Mouse (Mus musculus) adrenal gland (tissue): ENCODE measurements around the gene Il1rap.

ENCODE experiments used
- intact Hi-C: fragments of 180-260 bp; cut with DNase I; formaldehyde crosslinking; loops from one replicate; pipeline ENCODE4 v1.15.1; 2025

Il1rap gene

GRCm38 (mm10) chr16:26610508-26610907 is 29.0 kb downstream of the Il1rap start:
- intact Hi-C loops = no loop called here

- intact Hi-C loops = no loop called here
Measured at GRCm38 (mm10) chr16:26612499-26613220, 31.2 kb downstream of the Il1rap start.

- intact Hi-C loops = no loop called here
Measured at GRCm38 (mm10) chr16:26623141-26623540, 41.6 kb downstream of the Il1rap start.

GRCm38 (mm10) chr16:26626065-26626464 is 44.6 kb downstream of the Il1rap start:
- intact Hi-C loops = no loop called here

DNA sequence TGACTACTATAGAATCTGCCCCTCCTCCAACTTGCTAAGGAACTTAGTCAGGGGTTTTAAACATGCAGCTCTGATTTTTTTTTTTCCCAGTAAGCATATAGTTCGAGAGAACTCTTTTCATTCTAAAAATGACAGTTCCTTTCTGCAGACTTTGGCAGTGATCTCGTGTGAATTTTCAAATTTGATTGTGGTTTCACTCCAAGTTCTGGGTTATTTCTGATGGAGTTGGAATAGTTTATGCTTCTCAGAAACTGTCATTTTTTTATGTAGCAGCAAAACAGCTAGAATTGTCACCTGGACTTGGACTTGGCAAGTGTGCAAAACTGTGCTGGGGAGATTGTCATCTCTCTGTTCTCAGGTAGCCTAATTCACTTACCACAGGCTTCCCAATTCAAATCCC is 53.3 kb downstream of the Il1rap start:
- intact Hi-C loops = no loop called here

- intact Hi-C loops = no loop called here
Measured at GRCm38 (mm10) chr16:26643077-26643476, 61.6 kb downstream of the Il1rap start.

DNA sequence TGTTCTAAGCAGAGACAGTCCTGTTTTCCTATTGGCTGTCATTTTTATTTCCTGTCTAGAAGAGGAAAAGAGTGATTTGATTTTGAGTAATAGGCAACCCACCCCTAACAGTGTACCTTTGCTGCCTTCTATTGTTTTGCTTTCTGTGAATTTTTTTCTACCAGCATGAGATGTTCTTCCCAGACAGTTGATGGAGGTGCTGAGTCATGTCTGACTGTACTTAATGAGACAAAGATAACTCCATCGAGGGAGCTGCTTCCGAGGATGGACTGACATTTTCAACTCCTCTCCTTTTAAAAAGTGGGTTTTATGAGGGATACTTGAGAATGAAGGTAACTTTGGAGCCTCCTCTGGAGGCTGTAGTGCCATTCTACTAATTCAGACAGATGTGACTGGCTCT is 64.6 kb downstream of the Il1rap start:
- intact Hi-C loops = no loop called here

DNA sequence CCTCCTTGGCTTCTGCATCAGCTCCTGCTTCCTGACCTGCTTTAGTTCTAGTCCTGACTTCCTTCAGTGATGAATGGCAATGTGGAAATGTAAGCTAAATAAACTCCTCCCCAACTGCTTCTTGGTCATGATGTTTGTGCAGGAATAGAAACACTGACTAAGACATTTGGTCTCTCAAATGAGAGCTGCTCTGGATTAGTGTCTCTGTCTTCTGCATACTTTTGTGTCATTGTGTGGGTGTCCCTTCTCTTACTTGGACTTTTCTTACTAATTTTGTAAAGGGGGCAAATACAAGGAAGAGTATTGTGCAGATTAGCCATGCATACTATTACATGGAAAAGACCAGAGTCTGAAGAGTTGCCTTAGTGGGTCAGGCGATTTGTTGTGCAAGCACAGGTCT is 65.5 kb downstream of the Il1rap start:
- intact Hi-C loops = no loop called here

GRCm38 (mm10) chr16:26662722-26663436 is 81.4 kb downstream of the Il1rap start:
- intact Hi-C loops = no loop called here

- intact Hi-C loops = no loop called here
Measured at GRCm38 (mm10) chr16:26666401-26666800, 84.9 kb downstream of the Il1rap start.

GRCm38 (mm10) chr16:26669081-26669480 is 87.6 kb downstream of the Il1rap start:
- intact Hi-C loops = no loop called here

DNA sequence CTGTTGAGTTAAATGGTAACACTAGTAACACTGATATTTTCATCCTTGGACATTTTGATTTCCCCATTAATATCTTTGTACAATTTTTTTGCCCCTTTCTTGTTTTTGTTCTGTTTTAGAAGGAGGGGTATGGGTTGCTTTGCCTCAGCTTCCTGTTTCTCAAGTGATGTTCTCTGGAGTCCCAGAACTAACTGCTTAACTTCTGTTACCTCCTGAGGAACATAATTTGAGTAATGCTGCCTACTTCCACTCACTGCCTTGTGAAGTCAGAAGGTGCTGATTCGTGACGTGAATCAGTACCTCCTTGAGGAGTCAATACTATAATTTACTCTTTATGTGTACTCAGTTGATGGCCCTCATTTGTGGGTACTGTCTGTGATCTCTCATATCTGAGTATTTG is 98.9 kb downstream of the Il1rap start:
- intact Hi-C loops = no loop called here

DNA sequence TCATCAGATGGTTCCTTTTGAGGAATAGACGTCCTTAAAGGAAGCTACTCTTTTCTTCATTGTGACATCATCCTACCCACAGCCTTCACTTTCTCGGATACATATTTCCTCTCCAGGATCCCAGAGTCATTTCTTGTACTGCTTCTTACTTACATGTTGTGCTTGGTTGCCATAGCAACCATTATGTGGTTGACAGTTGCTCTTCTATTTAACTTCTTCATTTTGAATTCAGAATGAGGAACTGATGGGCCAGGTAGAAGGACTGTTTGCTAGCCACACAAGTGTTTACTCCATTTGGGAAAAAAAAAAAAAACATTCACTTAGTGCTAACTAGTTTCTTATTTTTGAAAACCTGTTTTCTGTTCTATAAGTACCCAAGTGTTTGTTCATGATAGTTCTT is 108.3 kb downstream of the Il1rap start:
- intact Hi-C loops = no loop called here

- intact Hi-C loops = no loop called here
Measured at GRCm38 (mm10) chr16:26691294-26691693, 109.8 kb downstream of the Il1rap start.

DNA sequence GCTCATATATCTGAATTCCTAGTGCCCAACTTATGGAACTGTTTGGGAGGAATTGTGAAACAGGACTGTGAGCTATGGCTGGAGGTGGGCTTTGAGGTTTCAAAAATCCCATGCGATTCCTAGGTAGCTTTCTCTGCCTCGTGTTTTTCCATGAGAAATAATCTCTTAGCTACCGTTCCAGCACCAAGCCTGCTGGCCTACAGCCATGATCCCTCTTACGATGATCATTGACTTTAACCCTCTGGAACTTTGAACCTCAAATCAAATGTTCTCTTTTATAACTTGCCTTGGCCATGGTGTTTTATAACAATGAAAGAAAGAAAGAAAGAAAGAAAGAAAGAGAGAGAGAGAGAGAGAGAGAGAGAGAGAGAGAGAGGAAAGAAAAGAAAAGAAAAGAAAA is 116.6 kb downstream of the Il1rap start:
- intact Hi-C loops = no loop called here

GRCm38 (mm10) chr16:26700440-26701103 is 119.1 kb downstream of the Il1rap start:
- intact Hi-C loops = no loop called here

GRCm38 (mm10) chr16:26705658-26706371 is 124.3 kb downstream of the Il1rap start:
- intact Hi-C loops = no loop called here

DNA sequence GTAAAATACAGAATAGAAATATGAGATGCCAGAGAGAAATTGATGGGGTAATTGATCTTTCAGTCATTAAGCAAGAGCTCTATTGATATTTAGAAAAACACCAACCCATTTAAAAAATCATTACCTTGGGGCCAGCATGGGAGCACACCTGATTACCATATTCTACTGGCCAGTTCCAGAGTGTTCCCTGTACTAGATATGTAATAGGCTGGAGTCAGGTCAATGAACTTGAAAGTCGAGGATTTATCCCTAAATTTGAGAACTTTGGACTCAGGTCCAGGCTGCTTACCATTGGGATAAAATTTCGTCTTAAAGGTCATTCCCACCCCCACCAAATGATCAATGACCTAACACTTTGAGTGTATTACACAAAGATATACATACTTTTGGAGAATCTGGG is 125.0 kb downstream of the Il1rap start:
- intact Hi-C loops = no loop called here

DNA sequence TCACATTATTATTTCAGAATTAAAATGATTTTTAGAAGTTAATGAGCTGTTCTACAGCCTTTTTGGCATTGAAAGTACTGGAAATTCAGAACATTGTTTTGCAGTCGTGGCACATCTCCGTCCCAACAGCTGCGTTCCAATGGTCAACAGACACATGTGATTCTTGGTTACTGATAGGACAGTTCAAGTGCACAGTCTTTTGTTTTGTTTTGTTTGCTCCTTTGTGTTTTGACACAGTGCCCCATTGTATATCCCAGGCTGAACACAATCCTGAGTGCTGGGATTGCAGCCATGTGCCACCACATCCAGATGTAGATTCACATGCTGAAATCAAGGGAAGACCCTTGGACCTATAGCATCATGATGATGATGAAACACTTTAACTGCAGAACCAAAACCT is 129.4 kb downstream of the Il1rap start:
- intact Hi-C loops = no loop called here

DNA sequence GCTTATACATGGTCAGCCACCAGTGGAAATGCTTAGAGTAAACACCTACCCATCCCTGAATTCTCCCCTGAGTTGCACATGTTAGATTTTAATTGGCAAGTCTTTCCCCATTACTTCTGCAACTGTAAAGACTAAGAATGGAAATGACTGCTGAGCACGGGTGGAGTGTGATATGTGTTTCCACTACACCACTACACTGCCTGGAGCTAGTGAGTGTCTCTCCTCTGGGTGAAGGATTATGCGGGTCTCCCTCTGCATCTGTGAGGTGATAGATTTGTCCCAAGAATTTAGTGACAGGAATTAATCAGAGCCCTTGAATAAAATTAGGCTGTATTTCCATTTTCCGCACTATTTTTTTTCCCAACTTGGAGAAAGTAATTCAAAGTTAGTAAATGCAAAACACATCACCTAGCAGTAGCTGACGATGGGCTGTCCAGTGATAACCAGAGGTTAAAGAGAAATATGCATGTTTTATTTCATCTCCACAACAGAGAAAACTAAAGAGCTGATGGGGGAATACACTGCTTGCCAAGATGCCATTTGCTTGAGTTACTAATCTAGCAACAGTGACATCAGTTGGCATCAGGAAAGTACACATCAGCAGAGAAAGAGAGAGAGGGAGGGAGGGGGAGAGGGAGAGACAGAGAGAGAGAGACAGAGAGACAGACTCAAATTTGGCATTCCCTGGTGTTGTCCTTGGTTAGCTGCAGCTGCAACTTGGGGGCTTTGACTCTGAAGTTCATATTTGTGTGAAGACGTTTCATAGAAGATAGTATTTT is 132.2 kb downstream of the Il1rap start:
- intact Hi-C loops = no loop called here

DNA sequence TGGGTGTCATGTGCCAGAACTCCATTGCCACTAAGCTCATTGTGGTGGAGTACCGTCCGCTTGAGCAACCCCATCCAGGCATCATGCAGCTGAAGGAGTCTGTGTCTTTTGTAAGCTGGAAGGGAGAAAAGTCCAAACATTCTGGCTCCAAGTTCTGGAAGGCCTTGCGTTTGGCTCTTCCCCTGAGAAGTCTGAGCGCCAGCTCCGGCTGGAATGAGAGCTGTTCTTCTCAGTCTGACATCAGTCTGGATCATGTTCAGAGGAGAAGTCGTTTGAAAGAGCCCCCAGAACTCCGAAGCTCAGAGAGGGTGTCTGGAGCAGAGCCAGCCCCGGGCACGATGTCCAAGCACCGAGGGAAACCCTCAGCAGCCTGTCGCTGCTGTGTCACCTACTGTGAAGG is 141.0 kb downstream of the Il1rap start:
- intact Hi-C loops = no loop called here
